Comparison of ENCODE assay signal across 15 mouse cellular contexts in the genomic region with DNA sequence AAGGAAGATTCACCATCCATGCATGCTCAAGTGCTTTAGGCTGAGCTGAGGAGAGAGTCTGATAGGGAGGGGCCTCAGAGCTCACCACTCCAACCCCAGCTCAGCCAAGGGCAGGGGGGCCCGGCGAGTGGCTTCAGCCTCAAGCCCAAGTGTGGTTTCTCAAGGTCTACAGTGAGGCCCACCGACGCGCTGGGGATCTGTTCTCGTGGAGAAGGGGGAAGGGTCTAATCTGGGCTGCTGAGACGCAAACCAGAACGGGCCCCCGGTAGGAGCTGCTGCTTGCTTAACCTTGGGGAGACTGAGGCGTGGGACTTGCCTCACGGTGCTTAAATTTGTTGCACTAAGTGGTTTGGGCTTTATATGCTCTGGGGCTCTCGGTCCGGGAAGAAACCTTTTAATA.
DNase-seq lines count a peak whose midpoint lies in the region; ATAC-seq and TF ChIP-seq lines count a peak whose summit lies in the region.
"Had no signal": no experiment of that assay in that cellular context is flagged by ENCODE, and none has a peak within 500 bp of the region (broad histone marks: within the 10 kb centered on the region; RNA-seq: fewer than 3 reads in every experiment).

No protein-coding gene starts in this region.

- DNase-seq in gastrocnemius, adult 2 months: peak; percentile 2
- DNase-seq in gastrocnemius, adult 8-10 months (ENCODE audit: low spot score in 2 of 2): no peak
- no peak for DNase-seq in lung, postnatal 10 days
- peak; percentile 67 for DNase-seq in intestine, embryonic 14.5 days (ENCODE audit: low spot score)
- no peak for DNase-seq in embryo, embryonic 9.5 days (ENCODE audit: extremely low spot score)
- DNase-seq: adrenal gland, adult 2 months; cerebellum, adult 8-10 months; heart, postnatal 36 days; right cerebral cortex, postnatal 14 days; thymus, postnatal 14 days had no signal

- ATAC-seq in lung, embryonic 16.5 days (ENCODE audit: low read depth): peak; percentile 18; the same call in 1 of the 2 replicates
- peak; percentile 76 for ATAC-seq in intestine, embryonic 14.5 days (replicated peaks; ENCODE audit: low FRiP score, low TSS enrichment, low read depth)
- ATAC-seq in neural tube, embryonic 14.5 days (ENCODE audit: low read depth): peak; percentile 41; the same call in 1 of the 2 replicates
- no peak for ATAC-seq in erythroid progenitor cell, adult 5-6 weeks (replicated peaks; ENCODE audit: low FRiP score, poor library complexity, severe bottlenecking)
- ATAC-seq: forebrain, embryonic 13.5 days; inflammation-experienced regulatory T-cells, adult 6 months had no signal

- H3K9me3 ChIP-seq in lung, embryonic 16.5 days (ENCODE audit: control insufficient read depth, low read length): no peaks in the 10 kb centered on the region
- H3K9me3 ChIP-seq in intestine, embryonic 14.5 days (ENCODE audit: control insufficient read depth, low read length): no peaks in the 10 kb centered on the region
- H3K9me3 ChIP-seq in neural tube, embryonic 14.5 days (ENCODE audit: control insufficient read depth, low read length): no peaks in the 10 kb centered on the region
- H3K9me3 ChIP-seq: forebrain, embryonic 13.5 days had no signal

- intact Hi-C loops in gastrocnemius, adult 2 months (cut with DNase I): no loop called here

- no peak overlapping the region for H3K27ac ChIP-seq in gastrocnemius, adult 2 months
- H3K27ac ChIP-seq in lung, embryonic 16.5 days (ENCODE audit: low read length): peak overlapping the region; percentile 67
- H3K27ac ChIP-seq in intestine, embryonic 14.5 days (ENCODE audit: low read depth): peak overlapping the region; percentile 71; the same call in 1 of the 2 replicates
- H3K27ac ChIP-seq in neural tube, embryonic 14.5 days (ENCODE audit: low read depth, low read length): no peak overlapping the region
- H3K27ac ChIP-seq: forebrain, embryonic 13.5 days had no signal

- H3K36me3 ChIP-seq in lung, embryonic 16.5 days (ENCODE audit: control insufficient read depth, insufficient read depth, low read length): no peaks in the 10 kb centered on the region
- H3K36me3 ChIP-seq in intestine, embryonic 14.5 days (ENCODE audit: control insufficient read depth, insufficient read depth, low read length): no peaks in the 10 kb centered on the region
- H3K36me3 ChIP-seq in neural tube, embryonic 14.5 days (ENCODE audit: control insufficient read depth, insufficient read depth, low read length): no peaks in the 10 kb centered on the region

- peaks cover 24% of the 10 kb centered on the region for H3K4me1 ChIP-seq in lung, embryonic 16.5 days (replicated peaks; ENCODE audit: control insufficient read depth, insufficient read depth, low read length)
- peaks cover 12% of the 10 kb centered on the region for H3K4me1 ChIP-seq in intestine, embryonic 14.5 days (replicated peaks; ENCODE audit: control insufficient read depth, insufficient read depth, low read length)
- H3K4me1 ChIP-seq in neural tube, embryonic 14.5 days (ENCODE audit: control insufficient read depth, insufficient read depth, low read length): peaks cover 5% of the 10 kb centered on the region; the same call in 1 of the 2 replicates
- H3K4me1 ChIP-seq: forebrain, embryonic 13.5 days had no signal

- peak overlapping the region; percentile 32; the same call in 1 of the 2 replicates for H3K4me2 ChIP-seq in lung, embryonic 16.5 days (ENCODE audit: low read depth, low read length)
- peak overlapping the region; percentile 37 for H3K4me2 ChIP-seq in intestine, embryonic 14.5 days (ENCODE audit: low read length)
- H3K4me2 ChIP-seq in neural tube, embryonic 14.5 days (ENCODE audit: low read depth, low read length): no peak overlapping the region
- H3K4me2 ChIP-seq: forebrain, embryonic 13.5 days had no signal

- TF ChIP-seq CTCF in gastrocnemius, adult 2 months (IDR thresholded peaks at IDR 0.05): no peak

- H3K9ac ChIP-seq in lung, embryonic 16.5 days (ENCODE audit: low read length): peak overlapping the region; percentile 35; the same call in 1 of the 2 replicates
- no peak overlapping the region for H3K9ac ChIP-seq in intestine, embryonic 14.5 days (ENCODE audit: low read length)
- no peak overlapping the region for H3K9ac ChIP-seq in neural tube, embryonic 14.5 days (replicated peaks; ENCODE audit: low read depth, low read length)
- H3K9ac ChIP-seq: forebrain, embryonic 13.5 days had no signal

- H3K27me3 ChIP-seq in lung, embryonic 16.5 days (ENCODE audit: control insufficient read depth, insufficient read depth, low read depth, low read length): no peaks in the 10 kb centered on the region
- H3K27me3 ChIP-seq in intestine, embryonic 14.5 days (replicated peaks; ENCODE audit: control insufficient read depth, insufficient read depth, low read length): no peaks in the 10 kb centered on the region
- H3K27me3 ChIP-seq in neural tube, embryonic 14.5 days (ENCODE audit: control insufficient read depth, insufficient read depth, low read length): no peaks in the 10 kb centered on the region
- H3K27me3 ChIP-seq: forebrain, embryonic 13.5 days had no signal

- H3K4me3 ChIP-seq in gastrocnemius, adult 2 months: no peak overlapping the region
- no peak overlapping the region for H3K4me3 ChIP-seq in lung, embryonic 16.5 days (ENCODE audit: low read length)
- no peak overlapping the region for H3K4me3 ChIP-seq in intestine, embryonic 14.5 days (ENCODE audit: low read depth, low read length)
- H3K4me3 ChIP-seq in neural tube, embryonic 14.5 days (ENCODE audit: low read depth, low read length): no peak overlapping the region
- H3K4me3 ChIP-seq: forebrain, embryonic 13.5 days had no signal

- WGBS in lung, embryonic 16.5 days: 37% methylated on average over 13 of the region's 13 CpGs
- 32% methylated on average over 13 of the region's 13 CpGs for WGBS in intestine, embryonic 14.5 days
- 58% methylated on average over 13 of the region's 13 CpGs for WGBS in neural tube, embryonic 14.5 days

Comparison
In these comparisons a context has a peak if more than half of its experiments do, and no peak if none do; other contexts are left out.
1. DNase-seq: peak in gastrocnemius, adult 2 months (single experiment) and intestine, embryonic 14.5 days (single experiment); none in gastrocnemius, adult 8-10 months (0 of 2), lung, postnatal 10 days (single experiment) and embryo, embryonic 9.5 days (single experiment).
2. H3K27ac ChIP-seq: peak in lung, embryonic 16.5 days (single experiment) and intestine, embryonic 14.5 days (single experiment); none in gastrocnemius, adult 2 months (single experiment) and neural tube, embryonic 14.5 days (single experiment).